Mouse (Mus musculus) lung, postnatal 0 days (tissue): ENCODE measurements around the gene Trappc6a.

Experiments
- CTCF ChIP-seq: IDR thresholded peaks from 2 replicates; pipeline ENCODE4 v1.5.1; 2016; ENCODE audit warnings: antibody characterized with exemption, mild to moderate bottlenecking
- EP300 ChIP-seq: IDR thresholded peaks from 2 replicates; pipeline ENCODE4 v1.6.1; 2016; ENCODE audit warnings: antibody characterized with exemption, mild to moderate bottlenecking, control low read depth

GRCm38 (mm10) chr7:19494751-19495474 is 13.3 kb upstream of the Trappc6a start:
- TF ChIP-seq EP300 (no peak), CTCF (no peak)
